Mouse (Mus musculus) embryonic fibroblast, embryonic 13.5 days (primary cell): ENCODE measurements around the gene Fbxl18.

Experiments used
- CTCF ChIP-seq: IDR thresholded peaks from 2 replicates; pipeline ENCODE4 v1.5.1; 2011; ENCODE audit warnings: mild to moderate bottlenecking, control low read depth, low read length, moderate library complexity, borderline replicate concordance; ENCODE audit not compliant: insufficient read depth
- POLR2A ChIP-seq: IDR thresholded peaks from 2 replicates; pipeline ENCODE4 v1.6.1; 2011; ENCODE audit warnings: low read depth, mild to moderate bottlenecking, control low read depth, low read length, moderate library complexity

GRCm38 (mm10) chr5:142932084-142932685 lies 37.0 kb upstream of the Fbxl18 start:
- TF ChIP-seq CTCF (peak; percentile 59; the same call in 1 of the 2 replicates), POLR2A (no peak; the same call in 1 of the 2 replicates)
